Mouse (Mus musculus): ENCODE measurements around the gene Tbc1d2b.

DNA sequence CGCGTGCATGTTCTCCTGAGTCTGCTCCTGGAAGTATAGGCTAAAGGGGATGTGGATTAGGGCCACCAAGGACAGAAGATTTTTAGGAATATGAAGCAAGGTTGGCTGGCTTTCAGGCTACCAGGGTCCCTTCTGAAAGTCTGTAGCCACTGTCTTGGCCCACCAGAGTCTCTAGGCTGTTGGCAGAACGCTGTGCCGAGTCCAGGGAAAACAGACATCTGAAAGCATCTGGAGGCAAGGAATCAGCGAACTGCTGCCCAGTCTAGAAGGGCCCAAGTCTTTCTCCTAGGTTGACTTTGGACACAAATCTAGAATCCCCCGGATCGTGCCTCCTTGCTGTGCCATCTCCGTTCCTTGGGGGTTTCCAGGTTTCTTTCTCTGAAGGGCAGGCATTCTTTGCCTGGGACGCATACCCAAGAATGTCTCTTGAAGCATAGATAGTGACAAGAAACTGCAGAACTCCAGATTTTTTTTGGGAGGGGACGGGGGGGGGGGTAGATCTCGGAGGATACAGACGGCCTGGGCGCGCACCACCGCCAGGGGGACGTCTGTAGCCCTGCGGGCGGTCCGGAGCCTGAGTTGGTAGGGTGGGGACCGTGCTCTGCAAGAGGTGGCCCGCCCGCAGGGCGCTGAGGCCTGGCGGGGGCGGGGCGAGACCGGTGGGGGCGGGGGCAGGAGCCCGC is 108.2 kb downstream of the Tbc1d2b start:
- TF ChIP-seq CTCF (IDR thresholded peaks at IDR 0.05; ENCODE audit: control insufficient read depth, insufficient read depth, insufficient read length) (peak; percentile 58), MYOD1 (IDR thresholded peaks at IDR 0.05; ENCODE audit: control insufficient read depth, insufficient read length, low read depth) (no peak), MYOG (IDR thresholded peaks at IDR 0.05; ENCODE audit: control insufficient read depth, extremely low read depth, insufficient read length) (no peak), MAX (IDR thresholded peaks at IDR 0.05) (no peak), USF1 (IDR thresholded peaks at IDR 0.05; ENCODE audit: low read depth) (no peak), CEBPB (IDR thresholded peaks at IDR 0.05; ENCODE audit: low read depth) (no peak)
